Mouse (Mus musculus) bone marrow, adult 2 months (tissue): ENCODE data around the gene Cog3.

Source experiments
- CTCF ChIP-seq: fragments of 200-500 bp; IDR thresholded peaks from 2 replicates; pipeline ENCODE4 v1.5.1; 2011; ENCODE audit warnings: low read length, control low read depth; ENCODE audit not compliant: control insufficient read depth, insufficient read depth
- POLR2A ChIP-seq: fragments of 200-500 bp; IDR thresholded peaks from 2 replicates; pipeline ENCODE4 v1.6.1; 2011; ENCODE audit warnings: low read depth, mild to moderate bottlenecking, control low read depth, low read length, borderline replicate concordance; ENCODE audit not compliant: control insufficient read depth

- TF ChIP-seq CTCF (no peak), POLR2A (no peak)
Observed at GRCm38 (mm10) chr14:75786424-75786867, 32.1 kb upstream of the Cog3 start.
